Mouse (Mus musculus): ENCODE measurements around the gene Myo3b.

- TF ChIP-seq GATA1 (IDR thresholded peaks at IDR 0.05; ENCODE audit: low read length) (no peak), TAL1 (IDR thresholded peaks at IDR 0.05; ENCODE audit: low read length) (no peak)
These were observed 223.0 kb downstream of the Myo3b start for GRCm38 (mm10) chr2:70261703-70262564.

Measured in erythroblast, embryonic 14.5 days (primary cell).